ENCODE assay signal across 8 mouse cellular contexts in genomic region chr14:20116149-20116605, GRCm38 (mm10). TPM values are rescaled to one million over a fixed set of nuclear protein-coding genes. Genes with fewer than 3 reads are reported as not detected.
DNase-seq lines count a peak whose midpoint lies in the region; ATAC-seq and TF ChIP-seq lines count a peak whose summit lies in the region.

No protein-coding gene starts in this region.

- H3K4me2 ChIP-seq in neural tube, embryonic 11.5 days (ENCODE audit: low read depth), result no peak overlapping the region
- H3K4me2 ChIP-seq in neural tube, embryonic 15.5 days, result no peak overlapping the region
- no peak overlapping the region for H3K4me2 ChIP-seq in kidney, postnatal 0 days (ENCODE audit: low read length)
- H3K4me2 ChIP-seq in forebrain, embryonic 14.5 days (ENCODE audit: low read length), result no peak overlapping the region

- no peak for TF ChIP-seq POLR2A in small intestine, adult 2 months (IDR thresholded peaks at IDR 0.05; ENCODE audit: low read depth, low read length)

- ATAC-seq in neural tube, embryonic 11.5 days (ENCODE audit: insufficient read depth, low FRiP score, low TSS enrichment), result no peak
- no peak for ATAC-seq in neural tube, embryonic 15.5 days (ENCODE audit: low FRiP score)
- ATAC-seq in kidney, postnatal 0 days (replicated peaks; ENCODE audit: low FRiP score, low read depth), result peak; percentile 58
- ATAC-seq in forebrain, embryonic 14.5 days, result no peak

- no peaks in the 10 kb centered on the region for H3K36me3 ChIP-seq in neural tube, embryonic 11.5 days (ENCODE audit: control insufficient read depth, insufficient read depth, low read length)
- no peaks in the 10 kb centered on the region for H3K36me3 ChIP-seq in neural tube, embryonic 15.5 days
- H3K36me3 ChIP-seq in kidney, postnatal 0 days (ENCODE audit: insufficient read depth, low read length), result no peaks in the 10 kb centered on the region
- no peaks in the 10 kb centered on the region for H3K36me3 ChIP-seq in small intestine, adult 2 months (ENCODE audit: control insufficient read depth, insufficient read depth, low read length)
- no peaks in the 10 kb centered on the region for H3K36me3 ChIP-seq in forebrain, embryonic 14.5 days (ENCODE audit: control insufficient read depth, insufficient read depth, low read length)

- peak; percentile 40 for DNase-seq in neural tube, embryonic 11.5 days (ENCODE audit: low spot score)
- peak; percentile 14 to 29 for DNase-seq in heart, adult 9 months (ENCODE audit: low spot score in 2 of 2)
- peak; percentile 77 for DNase-seq in kidney, postnatal 0 days (ENCODE audit: low spot score)
- no peak for DNase-seq in retina, postnatal 1 day
- no peak for DNase-seq in layer of hippocampus, postnatal 14 days (ENCODE audit: low spot score in 2 of 2)
- no peak for DNase-seq in forebrain, embryonic 14.5 days (ENCODE audit: low spot score)

- H3K9me3 ChIP-seq in neural tube, embryonic 11.5 days (ENCODE audit: control insufficient read depth, low read length), result peaks cover 3% of the 10 kb centered on the region; the same call in 1 of the 2 replicates
- H3K9me3 ChIP-seq in neural tube, embryonic 15.5 days (replicated peaks), result no peaks in the 10 kb centered on the region
- no peaks in the 10 kb centered on the region for H3K9me3 ChIP-seq in kidney, postnatal 0 days (replicated peaks; ENCODE audit: low read length)
- no peaks in the 10 kb centered on the region; the same call in 1 of the 2 replicates for H3K9me3 ChIP-seq in forebrain, embryonic 14.5 days (replicated peaks; ENCODE audit: control insufficient read depth, low read length)

- WGBS in neural tube, embryonic 11.5 days, result 58% methylated on average over 9 of the region's 9 CpGs
- WGBS in neural tube, embryonic 15.5 days, result 61% methylated on average over 9 of the region's 9 CpGs
- 19% methylated on average over 9 of the region's 9 CpGs for WGBS in kidney, postnatal 0 days
- 21% methylated on average over 9 of the region's 9 CpGs for WGBS in small intestine, adult 2 months
- WGBS in forebrain, embryonic 14.5 days, result 68% methylated on average over 9 of the region's 9 CpGs

- H3K4me1 ChIP-seq in neural tube, embryonic 11.5 days (ENCODE audit: control insufficient read depth, insufficient read depth, low read length), result no peaks in the 10 kb centered on the region
- 0 out of 2 replicates have a peak, but pooled peaks cover 2% of the 10 kb centered on the region for H3K4me1 ChIP-seq in neural tube, embryonic 15.5 days
- H3K4me1 ChIP-seq in kidney, postnatal 0 days (replicated peaks; ENCODE audit: insufficient read depth, low read length), result peaks cover 7% of the 10 kb centered on the region; the same call in 1 of the 2 replicates
- H3K4me1 ChIP-seq in small intestine, adult 2 months (ENCODE audit: control insufficient read depth, insufficient read depth, insufficient read length, low read length), result peaks cover 19% of the 10 kb centered on the region
- no peaks in the 10 kb centered on the region for H3K4me1 ChIP-seq in forebrain, embryonic 14.5 days (ENCODE audit: control insufficient read depth, insufficient read depth, low read length)

- no peak overlapping the region for H3K27ac ChIP-seq in neural tube, embryonic 11.5 days (ENCODE audit: low read depth, low read length)
- no peak overlapping the region for H3K27ac ChIP-seq in neural tube, embryonic 15.5 days (replicated peaks)
- no peak overlapping the region for H3K27ac ChIP-seq in kidney, postnatal 0 days
- peak overlapping the region; percentile 85 for H3K27ac ChIP-seq in small intestine, adult 2 months (ENCODE audit: insufficient read depth, low read depth, low read length)
- no peak overlapping the region for H3K27ac ChIP-seq in forebrain, embryonic 14.5 days (ENCODE audit: low read depth, low read length)

- no peaks in the 10 kb centered on the region for H3K27me3 ChIP-seq in neural tube, embryonic 11.5 days (ENCODE audit: control insufficient read depth, insufficient read depth, low read length)
- H3K27me3 ChIP-seq in neural tube, embryonic 15.5 days (replicated peaks), result no peaks in the 10 kb centered on the region; the same call in 1 of the 2 replicates
- no peaks in the 10 kb centered on the region for H3K27me3 ChIP-seq in kidney, postnatal 0 days (ENCODE audit: insufficient read depth, low read length)
- H3K27me3 ChIP-seq in small intestine, adult 2 months (ENCODE audit: control insufficient read depth, insufficient read depth, low read length), result no peaks in the 10 kb centered on the region
- no peaks in the 10 kb centered on the region for H3K27me3 ChIP-seq in forebrain, embryonic 14.5 days (replicated peaks; ENCODE audit: control insufficient read depth, insufficient read depth, low read length)

- no peak overlapping the region for H3K9ac ChIP-seq in neural tube, embryonic 11.5 days (ENCODE audit: low read length)
- no peak overlapping the region for H3K9ac ChIP-seq in neural tube, embryonic 15.5 days (replicated peaks)
- no peak overlapping the region for H3K9ac ChIP-seq in kidney, postnatal 0 days (ENCODE audit: low read depth, low read length)
- no peak overlapping the region for H3K9ac ChIP-seq in forebrain, embryonic 14.5 days (ENCODE audit: low read length)

- H3K4me3 ChIP-seq in neural tube, embryonic 11.5 days (ENCODE audit: low read depth, low read length), result no peak overlapping the region
- no peak overlapping the region for H3K4me3 ChIP-seq in neural tube, embryonic 15.5 days (replicated peaks)
- H3K4me3 ChIP-seq in kidney, postnatal 0 days (replicated peaks; ENCODE audit: low read depth, low read length), result no peak overlapping the region
- no peak overlapping the region for H3K4me3 ChIP-seq in small intestine, adult 2 months (ENCODE audit: low read depth, low read length)
- no peak overlapping the region for H3K4me3 ChIP-seq in forebrain, embryonic 14.5 days (ENCODE audit: low read depth, low read length)

- TF ChIP-seq CTCF in kidney, postnatal 0 days (IDR thresholded peaks at IDR 0.05; ENCODE audit: low read depth), result peak; percentile 14; the same call in 1 of the 2 replicates
- no peak for TF ChIP-seq CTCF in small intestine, adult 2 months (IDR thresholded peaks at IDR 0.05; ENCODE audit: extremely low read depth, insufficient read length, insufficient replicate concordance, low read depth, low read length)

RNA-seq across cellular contexts. Expression of gene Saysd1, which starts 22.2 kb away (rescaled TPM):
- 9.7 and 12.7 TPM in 2 replicates for polyA plus RNA-seq in neural tube, embryonic 11.5 days (2014; fragmentation: Nextera tagmentation; extraction: Ambion mirVana)
- 11.3 and 11.9 TPM in 2 replicates for polyA plus RNA-seq in neural tube, embryonic 15.5 days (2015; fragmentation: Nextera tagmentation; extraction: Ambion mirVana)
- polyA plus RNA-seq in kidney, postnatal 0 days (2015; fragmentation: Nextera tagmentation; extraction: Ambion mirVana), result 18.1 and 19.3 TPM in 2 replicates
- polyA plus RNA-seq in small intestine, adult 2 months (2012; rRNA removed), result 5.7 and 8.3 TPM in 2 replicates
- 1 to 10 TPM; 5.2 to 6.6 TPM for total RNA-seq in layer of hippocampus, postnatal 14 days (2021)
- polyA plus RNA-seq in forebrain, embryonic 14.5 days (2014; fragmentation: Nextera tagmentation; extraction: Ambion mirVana), result 18.4 and 19.3 TPM in 2 replicates

Comparison
In these comparisons a context has a peak if more than half of its experiments do, and no peak if none do; other contexts are left out.
1. DNase-seq: peak in neural tube, embryonic 11.5 days (single experiment), heart, adult 9 months (2 of 2) and kidney, postnatal 0 days (single experiment); none in retina, postnatal 1 day (single experiment), layer of hippocampus, postnatal 14 days (0 of 2) and forebrain, embryonic 14.5 days (single experiment).